Mouse (Mus musculus) c-Kit-negative CD71-positive TER-119-positive erythroid progenitor cells, embryonic 14.5 days (primary cell): ENCODE measurements around the gene Nfatc3.

Experiments used
- DNase-seq: peaks from one replicate; pipeline ENCODE4 v3.0.0-alpha.2; 2013; ENCODE audit warnings: low read depth, low spot score

Gene Nfatc3

GRCm38 (mm10) chr8:106145331-106145730, 86.7 kb downstream of the Nfatc3 start:
- DNase-seq, result no peak

DNA sequence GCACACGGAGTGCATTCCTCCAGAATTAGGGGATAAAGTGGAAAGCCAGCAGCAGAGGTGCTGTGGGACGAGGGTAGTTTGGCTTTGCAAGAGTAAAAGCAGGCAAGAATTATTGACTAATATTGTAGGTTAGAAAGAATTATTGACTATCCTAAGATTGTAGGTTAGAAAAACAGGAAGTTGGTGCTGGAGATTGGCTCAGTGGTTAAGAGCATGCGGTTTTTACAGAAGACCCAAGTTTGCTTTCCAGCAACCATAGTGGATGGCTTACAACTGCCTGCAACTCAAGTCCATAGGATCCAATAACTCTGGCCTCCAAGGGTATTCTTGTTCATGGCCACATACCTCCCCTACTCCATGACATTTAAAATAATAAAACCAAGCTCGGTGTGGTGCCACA, 87.4 kb downstream of the Nfatc3 start:
- no peak for DNase-seq

DNA sequence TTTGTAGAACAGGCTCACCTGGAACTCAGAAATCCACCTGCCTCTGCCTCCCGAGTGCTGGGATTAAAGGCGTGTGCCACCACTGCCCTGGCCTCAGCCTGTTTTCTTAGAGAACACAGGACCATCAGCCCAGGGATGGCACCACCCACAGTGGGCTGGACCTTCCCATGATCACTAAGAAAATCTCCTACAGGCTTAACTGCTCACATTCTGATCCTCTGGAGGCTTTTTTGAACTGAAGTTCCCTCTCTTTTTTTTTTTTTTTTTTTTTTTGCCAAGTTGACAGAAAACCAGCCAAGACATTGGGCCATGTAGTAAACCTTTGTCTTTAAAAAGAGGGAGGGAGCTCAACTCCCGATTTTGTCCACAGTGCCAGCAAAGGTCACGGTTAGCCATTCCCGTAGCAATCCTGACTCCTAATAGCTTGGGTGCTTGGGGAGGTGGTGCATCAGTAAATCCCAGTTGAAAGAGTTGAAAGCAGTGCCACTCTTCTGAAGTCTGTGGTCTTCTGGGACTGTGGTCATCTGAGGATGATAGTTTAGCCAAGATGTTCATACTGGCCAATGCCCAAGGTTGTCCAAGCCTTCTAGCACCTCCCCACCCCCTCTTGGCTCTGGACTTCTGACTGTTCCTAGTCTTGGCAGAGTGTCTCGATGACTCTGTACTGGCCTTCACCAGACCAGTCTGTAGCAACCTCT, 89.4 kb downstream of the Nfatc3 start:
- no peak for DNase-seq

- DNase-seq, result no peak
These were observed 90.4 kb downstream of the Nfatc3 start for GRCm38 (mm10) chr8:106149025-106149424.

- DNase-seq, result peak; percentile 77
These were observed 91.4 kb downstream of the Nfatc3 start, which contains the start of gene Pla2g15 for GRCm38 (mm10) chr8:106149801-106150652. Gene Pla2g15, plus strand, starts transcription at chr8:106150399.

DNA sequence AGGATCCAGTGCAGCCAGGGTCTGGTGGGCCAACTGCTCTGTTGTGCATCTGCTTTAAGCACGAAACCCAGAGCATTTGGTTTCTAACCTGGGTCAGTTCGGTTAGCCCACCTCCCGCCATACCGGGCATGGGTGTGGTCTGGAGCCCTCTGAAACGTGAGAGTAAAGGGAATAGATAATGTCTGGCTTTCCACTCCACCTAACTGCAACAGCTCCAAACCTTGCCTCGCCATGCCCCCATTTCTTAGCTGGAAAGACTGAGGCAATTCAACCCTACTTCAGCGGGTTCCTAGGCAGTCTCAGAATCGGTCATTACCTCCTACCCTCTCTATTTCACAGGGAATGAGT, 92.0 kb downstream of the Nfatc3 start:
- DNase-seq, result no peak

GRCm38 (mm10) chr8:106151041-106151440, 92.4 kb downstream of the Nfatc3 start:
- DNase-seq, result no peak

DNA sequence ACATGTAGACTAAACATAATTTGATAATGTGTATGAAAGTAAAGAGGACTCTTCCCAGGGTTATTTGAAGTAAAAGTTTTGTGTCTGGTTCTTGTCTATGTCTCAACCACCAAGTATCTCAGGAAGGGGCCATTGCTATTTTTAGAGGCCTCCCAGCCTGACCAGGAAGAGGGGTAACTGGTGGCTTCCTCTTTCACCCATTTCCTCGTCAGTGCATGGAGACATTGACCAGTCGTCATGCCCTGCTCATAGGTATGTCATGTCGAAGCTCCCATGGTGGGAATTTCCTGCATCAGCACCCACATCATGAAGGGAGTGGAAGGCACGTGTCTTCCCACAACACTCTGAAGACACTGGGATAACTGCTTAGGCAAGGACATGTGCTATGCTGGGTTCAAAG, 94.2 kb downstream of the Nfatc3 start:
- no peak for DNase-seq

DNA sequence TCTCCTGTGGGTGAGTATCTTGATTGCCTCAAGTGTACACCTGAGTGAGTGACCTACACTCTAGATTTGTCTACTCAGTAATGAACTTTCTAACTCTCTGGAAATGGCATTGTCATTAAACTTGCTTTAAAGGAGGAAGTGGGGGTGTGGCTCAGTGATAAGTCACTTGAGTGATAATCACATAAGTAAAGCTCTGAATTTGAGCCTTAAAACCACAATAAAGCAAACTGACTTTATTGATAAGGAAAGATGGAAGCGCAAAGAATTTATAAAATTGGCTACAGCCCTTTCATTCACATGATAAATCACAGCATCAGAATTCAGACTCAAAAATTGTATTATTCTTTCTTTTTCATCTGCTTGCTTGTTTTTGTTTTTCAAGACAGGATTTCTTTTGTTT, 98.8 kb downstream of the Nfatc3 start:
- DNase-seq, result no peak

- DNase-seq, result no peak
These were observed 99.7 kb downstream of the Nfatc3 start for GRCm38 (mm10) chr8:106158381-106158780.

GRCm38 (mm10) chr8:106159876-106160275, 101.2 kb downstream of the Nfatc3 start:
- no peak for DNase-seq

DNA sequence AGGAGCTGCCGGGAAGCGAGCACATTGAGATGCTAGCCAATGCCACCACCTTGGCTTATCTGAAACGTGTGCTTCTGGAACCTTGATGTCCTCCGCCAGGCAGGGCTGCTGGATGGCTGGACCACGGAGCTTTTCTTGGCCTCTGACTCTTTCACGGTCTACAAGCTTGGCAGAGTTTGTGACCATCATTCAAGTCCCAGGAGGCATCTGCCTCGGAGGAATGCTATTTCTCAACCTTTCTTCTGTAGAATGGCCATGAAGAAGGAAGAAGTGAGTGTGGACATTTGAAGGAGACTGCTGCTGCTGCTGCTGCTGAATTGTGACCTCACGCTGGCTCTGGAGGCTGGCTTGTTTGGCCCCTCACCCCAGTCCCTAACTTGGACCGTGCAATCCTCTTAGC, 104.6 kb downstream of the Nfatc3 start:
- no peak for DNase-seq

GRCm38 (mm10) chr8:106165460-106165859, 106.8 kb downstream of the Nfatc3 start:
- peak; percentile 53 for DNase-seq

GRCm38 (mm10) chr8:106168356-106169016, 109.8 kb downstream of the Nfatc3 start, which contains the start of gene Slc7a6:
Gene Slc7a6, plus strand, starts transcription at chr8:106168857.
- peak; percentile 54 for DNase-seq

DNA sequence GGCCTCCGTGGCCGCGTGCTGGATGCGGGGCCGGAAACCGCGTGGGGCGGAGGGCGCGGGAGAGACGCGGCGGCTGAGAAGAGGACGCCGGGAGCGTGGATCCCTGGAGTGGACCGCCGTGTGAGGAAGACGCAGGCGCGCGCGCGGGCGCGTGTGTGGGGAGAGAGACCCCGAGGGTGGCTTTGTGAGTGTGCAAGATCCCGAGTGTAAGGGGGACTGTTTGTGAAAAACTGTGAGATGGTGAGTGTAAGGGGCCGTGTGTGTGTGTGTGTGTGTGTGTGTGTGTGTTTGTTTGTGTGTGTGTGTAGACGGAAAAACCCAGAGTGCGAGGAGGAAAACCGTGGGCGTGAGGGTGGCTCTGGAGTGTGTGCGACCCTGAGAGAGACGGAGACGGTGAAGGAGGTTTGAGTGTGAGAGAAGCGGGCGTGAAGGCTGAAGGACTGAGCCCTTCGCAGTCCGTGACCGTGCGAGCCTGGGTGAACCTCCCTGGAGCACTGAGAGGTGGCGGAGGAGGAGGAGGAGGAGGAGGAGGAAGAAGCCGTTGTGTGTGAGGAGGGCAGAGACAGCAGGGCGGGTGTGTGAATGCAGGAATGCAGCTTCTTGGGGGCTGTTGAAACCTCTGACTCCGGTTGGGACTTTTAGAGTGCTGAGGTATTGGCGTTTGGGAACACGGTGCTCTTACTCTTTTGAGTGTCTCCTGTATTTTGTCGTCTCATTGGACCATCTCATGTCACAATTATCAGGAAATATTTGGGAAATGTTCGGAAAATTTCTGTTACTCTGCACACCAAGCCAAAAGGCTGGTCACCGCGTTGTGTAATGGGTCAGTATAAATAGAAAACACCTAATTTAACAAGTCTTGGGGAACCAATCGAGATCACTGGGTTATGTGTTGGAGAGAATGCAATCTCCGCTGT, 110.6 kb downstream of the Nfatc3 start:
- no peak for DNase-seq

DNA sequence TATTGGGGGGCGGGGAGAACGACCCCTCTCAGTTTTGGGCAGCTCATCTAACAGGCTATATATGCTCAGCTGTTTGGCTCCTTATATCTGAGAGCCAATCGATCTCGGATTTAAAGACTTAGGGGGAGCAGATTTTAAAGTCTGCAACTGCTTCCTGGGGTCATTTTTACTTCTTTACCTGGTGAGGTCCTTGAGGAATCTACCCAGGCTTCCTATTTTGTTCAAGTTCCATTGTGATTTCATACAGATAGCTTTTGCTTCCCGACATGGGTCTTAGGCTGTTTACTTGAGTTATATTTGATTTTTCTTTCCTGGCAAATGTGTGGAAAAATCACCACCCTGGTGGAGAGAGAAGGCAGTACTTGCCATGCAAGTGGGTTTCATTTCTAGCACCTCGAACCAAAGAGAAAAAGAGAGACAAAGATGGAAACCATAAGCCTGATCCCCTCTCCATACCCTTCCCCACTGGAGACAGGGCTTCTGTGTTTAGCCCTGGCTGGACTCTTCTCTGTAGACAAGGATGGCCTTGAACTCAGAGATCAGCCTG, 111.4 kb downstream of the Nfatc3 start:
- DNase-seq, result no peak

GRCm38 (mm10) chr8:106173566-106173965, 114.9 kb downstream of the Nfatc3 start:
- no peak for DNase-seq

DNA sequence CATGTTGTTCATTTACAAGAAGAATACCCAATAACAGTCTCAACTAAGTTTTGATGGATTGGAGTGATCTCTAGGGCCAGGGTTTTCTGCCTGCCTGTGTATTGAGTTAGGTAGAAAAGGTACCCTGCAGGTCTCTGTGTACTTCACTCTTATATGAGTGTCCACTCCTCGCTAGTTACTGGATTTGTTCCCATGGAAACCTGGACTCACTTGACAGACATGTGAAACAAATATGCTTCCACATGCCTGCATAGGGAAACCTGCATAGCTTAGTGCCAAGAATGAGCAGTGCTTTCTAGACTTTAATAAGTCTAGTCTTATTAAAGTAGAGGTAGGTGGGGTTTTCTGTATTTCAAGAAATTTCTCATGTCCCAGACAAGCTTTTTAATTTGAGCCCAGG, 118.3 kb downstream of the Nfatc3 start:
- no peak for DNase-seq

DNA sequence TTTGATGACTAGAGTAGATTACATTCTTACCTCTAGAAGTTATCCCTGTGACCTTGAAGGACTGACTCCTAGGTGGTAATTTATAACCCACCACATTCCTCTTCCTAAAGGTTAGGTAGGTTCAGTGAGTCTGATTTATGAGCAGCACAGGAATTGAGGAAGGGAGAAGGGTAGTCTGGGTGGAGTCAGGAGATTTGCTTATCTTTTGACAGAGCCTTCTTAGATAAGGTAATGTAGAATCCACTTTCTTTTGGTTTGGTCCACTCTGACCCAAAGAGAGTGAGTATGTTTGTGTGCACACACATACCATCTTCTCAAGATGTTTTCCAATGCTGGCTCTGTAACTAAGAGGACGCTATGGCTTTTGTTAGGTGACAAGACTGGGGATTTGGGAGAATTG, 119.0 kb downstream of the Nfatc3 start:
- no peak for DNase-seq

DNA sequence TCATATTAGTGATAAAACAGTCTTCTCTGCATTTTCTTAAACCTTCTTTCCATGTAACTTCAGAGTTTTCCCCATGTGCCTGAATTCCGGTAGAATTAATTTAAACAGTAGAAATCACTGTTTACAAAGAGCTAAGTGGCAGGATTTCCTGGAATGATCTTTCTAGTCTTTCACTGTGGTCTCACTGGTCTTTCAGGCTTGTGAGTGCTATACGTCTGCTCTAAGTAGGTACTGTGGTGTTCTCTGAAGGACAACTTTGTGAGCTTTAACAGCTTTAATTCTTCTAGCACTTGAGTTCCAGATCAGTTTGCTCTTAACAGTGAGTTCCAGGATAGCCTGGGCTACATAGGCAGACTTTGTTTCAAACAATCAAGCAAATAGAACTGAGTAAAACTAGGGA, 119.8 kb downstream of the Nfatc3 start:
- no peak for DNase-seq
